Mouse (Mus musculus): ENCODE results near the gene Rfng.
"Not testable (repeated sequence)": the region's sequence is repeated elsewhere in the genome, so short reads cannot be mapped to it uniquely, and the experiment has no call there.

Gene Rfng

DNA sequence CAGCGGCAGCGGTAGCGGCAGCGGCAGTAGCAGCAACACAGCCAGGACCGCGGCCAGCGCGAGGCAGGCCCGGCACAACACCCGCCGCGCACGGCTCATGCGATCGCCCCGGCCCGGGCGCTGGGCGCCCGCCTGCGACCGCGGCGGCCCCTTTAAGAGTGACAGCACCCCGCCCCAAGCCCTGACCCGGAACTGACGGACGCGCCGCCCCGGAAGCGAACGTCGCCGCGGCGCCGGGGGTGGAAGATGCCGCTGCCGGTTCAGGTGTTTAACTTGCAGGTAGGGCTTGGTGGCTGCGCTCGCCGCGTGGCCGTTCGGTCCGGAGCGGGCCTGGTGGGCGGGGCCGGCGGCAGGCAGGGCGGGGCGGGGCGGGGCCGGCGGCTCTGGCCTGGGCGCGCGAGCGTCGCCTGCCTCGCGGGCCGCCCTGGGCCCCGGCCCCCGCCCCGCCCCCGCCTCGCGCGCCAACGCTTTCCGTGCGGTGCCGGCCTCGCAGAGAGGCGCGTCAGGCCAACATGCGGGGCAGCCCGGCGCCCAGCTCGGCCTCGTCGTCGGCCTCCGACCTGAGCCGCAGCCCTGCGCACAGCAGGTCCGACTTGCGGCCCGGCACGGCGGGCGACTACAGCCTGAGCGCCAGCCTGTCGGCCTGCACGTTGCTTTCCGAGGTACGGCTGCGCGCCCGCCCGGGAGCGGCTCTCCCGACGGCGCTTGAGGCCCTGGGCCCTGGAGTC, at the start of gene Rfng, which contains the start of gene Gps1:
Gene Rfng, minus strand, starts transcription at position 144 of the 728 bp plus-strand sequence.
Gene Gps1, plus strand, starts transcription at position 209 of the 728 bp plus-strand sequence.
- peak; percentile 54 for DNase-seq (ENCODE audit: low read depth, low spot score)

GRCm38 (mm10) chr11:120832962-120833361, 49.0 kb upstream of the Rfng start:
- not testable (repeated sequence) for DNase-seq (ENCODE audit: low read depth, low spot score)

GRCm38 (mm10) chr11:120831659-120832440, 47.8 kb upstream of the Rfng start:
- no peak for DNase-seq (ENCODE audit: low read depth, low spot score)

DNA sequence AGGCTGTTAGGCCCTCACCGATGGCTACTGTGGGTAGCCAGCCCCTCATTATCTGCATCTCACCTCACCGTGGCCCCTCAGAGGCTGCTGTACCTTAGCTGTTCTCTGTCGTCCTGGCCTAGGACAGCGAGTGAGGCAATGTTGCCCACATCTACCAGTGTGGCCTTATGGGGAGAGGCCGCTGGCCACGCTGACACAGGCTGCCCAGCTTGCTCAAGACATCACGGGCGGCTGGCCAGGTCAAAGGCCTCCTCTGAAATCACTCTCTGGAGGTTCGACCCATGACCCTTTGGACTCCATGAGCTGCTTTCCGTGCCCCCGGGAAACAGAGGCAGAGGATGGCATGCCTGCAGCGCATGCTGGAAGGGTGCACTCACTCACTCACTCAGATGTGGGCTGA, 46.7 kb upstream of the Rfng start:
- DNase-seq (ENCODE audit: low read depth, low spot score), result no peak

GRCm38 (mm10) chr11:120829757-120830532, 45.9 kb upstream of the Rfng start:
- DNase-seq (ENCODE audit: low read depth, low spot score), result no peak

- DNase-seq (ENCODE audit: low read depth, low spot score), result no peak
These were observed 44.4 kb upstream of the Rfng start for GRCm38 (mm10) chr11:120828416-120828815.

DNA sequence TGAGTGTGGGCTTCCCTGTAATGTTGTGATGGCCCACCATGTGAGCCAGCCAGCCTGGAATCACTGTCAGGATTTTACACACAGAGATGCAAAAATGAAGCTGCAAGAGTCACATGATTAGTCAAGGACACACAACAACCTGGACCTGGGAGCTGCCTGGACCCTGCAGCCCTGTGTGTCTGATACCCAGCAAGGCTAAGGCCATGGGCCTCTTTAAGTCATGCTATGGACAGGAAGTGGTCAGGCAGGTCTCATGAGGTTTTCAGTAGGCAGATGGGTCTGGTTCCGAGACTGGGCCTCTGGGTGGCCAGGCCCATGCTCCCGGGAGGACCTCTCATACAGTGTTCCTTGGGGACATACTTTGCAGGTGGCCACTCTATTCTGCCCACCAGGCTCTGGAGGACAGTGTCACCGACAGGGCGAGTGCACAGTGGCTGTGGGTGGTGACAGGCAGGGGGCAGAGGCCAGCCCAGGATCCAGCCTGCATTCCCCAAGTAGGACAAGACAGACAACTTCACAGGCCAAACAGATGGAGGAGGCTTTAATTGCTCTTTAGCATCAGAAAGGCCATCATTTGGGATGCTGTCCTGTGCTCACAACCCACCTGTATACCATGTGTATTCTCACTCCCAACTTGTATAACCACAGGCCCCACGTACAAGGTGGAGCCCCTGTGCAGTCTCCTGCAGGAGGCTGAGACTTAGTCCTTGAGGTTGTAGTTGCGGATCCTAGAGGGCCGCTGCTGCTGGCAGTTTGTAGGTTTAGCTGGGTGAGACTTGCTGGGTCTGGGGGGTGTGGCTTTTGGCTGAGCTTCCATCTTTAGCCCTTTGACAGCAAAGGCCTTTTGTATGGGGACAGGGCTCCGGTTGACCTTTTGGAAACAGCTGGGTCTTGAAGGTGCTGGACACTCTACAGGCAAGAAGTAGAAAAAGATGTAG, 42.3 kb upstream of the Rfng start:
- DNase-seq (ENCODE audit: low read depth, low spot score), result no peak

GRCm38 (mm10) chr11:120825289-120825863, 41.4 kb upstream of the Rfng start:
- DNase-seq (ENCODE audit: low read depth, low spot score), result no peak

- DNase-seq (ENCODE audit: low read depth, low spot score), result no peak
These were observed 40.8 kb upstream of the Rfng start for GRCm38 (mm10) chr11:120824787-120825288.

DNA sequence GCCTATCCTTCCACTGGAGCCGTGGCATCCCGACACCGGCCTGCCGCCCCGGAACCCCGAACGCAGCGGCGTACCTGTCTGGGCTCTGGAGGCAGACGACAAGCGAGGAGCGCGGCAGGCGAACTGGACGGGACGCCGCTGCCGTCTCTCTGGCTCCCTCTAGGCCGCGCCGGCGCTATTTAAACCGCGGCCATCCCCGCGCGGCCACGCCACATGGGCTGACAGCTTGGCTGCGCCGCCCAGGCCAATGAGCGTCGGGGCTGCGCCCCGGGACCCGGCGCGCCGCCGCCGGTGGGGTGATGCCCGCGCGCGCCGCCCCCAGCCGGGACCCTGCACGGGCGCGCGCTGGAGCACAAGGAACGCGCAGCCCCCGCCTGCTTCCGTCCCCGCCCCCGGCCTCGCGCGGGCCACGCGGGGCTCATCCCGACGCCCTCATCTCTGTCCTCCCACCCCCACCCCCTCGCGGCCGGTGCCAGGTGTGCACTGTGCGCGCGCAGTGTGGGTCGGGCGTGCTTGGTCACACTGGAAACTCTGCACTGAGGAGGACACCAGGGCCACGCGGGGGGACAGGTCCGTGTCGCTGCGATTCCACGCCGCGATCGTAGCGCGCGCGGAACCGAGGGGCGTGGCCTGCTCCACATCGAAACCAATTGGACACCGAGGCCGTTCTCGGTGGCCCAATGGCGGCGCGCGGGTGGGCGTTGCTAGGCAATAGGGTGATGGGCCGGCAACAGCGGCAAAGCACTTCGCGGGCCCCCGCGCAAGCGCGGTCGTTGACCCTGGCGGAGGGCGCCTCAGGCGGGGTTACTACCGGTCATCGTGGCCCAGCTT, 40.2 kb upstream of the Rfng start, which contains the start of gene Fasn:
Gene Fasn, minus strand, starts transcription at position 592 of the 831 bp plus-strand sequence.
- peak; percentile 92 for DNase-seq (ENCODE audit: low read depth, low spot score)

GRCm38 (mm10) chr11:120823551-120823947, 39.5 kb upstream of the Rfng start:
- DNase-seq (ENCODE audit: low read depth, low spot score), result peak; percentile 23

DNA sequence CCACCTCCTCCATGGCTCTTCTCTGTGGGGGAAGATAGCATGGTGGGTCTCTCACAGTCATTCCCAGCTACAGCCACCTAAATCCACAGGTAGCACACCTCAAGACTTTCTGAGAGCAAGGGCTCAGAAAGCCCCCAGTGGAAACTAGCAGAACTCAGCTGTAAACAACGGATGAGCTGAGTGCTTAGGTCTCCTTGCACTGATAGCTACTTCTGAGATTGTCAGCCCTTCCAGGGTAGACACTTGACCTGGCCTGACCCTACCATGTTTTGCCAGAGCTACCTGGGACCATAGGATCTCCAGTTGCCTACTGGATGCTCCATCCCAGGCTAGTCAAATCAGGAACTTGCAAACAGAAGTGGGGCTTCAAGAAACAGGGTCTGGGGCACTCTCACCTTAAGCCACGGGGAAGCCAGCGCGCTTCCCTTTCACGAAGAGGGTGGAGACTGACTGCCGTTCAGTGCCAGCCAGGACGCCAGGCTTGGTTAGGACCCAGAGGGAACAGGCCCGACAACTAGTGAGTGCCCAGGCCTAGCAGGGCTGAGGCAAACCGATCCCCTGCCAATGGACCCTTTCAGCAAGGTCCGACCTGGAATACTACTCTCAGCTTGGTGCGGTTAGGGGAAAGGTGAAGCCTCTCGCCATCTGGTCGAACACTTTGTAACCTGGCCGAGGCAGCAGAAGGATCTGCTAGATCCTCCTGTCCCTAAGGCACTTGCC, 39.0 kb upstream of the Rfng start:
- DNase-seq (ENCODE audit: low read depth, low spot score), result no peak

DNA sequence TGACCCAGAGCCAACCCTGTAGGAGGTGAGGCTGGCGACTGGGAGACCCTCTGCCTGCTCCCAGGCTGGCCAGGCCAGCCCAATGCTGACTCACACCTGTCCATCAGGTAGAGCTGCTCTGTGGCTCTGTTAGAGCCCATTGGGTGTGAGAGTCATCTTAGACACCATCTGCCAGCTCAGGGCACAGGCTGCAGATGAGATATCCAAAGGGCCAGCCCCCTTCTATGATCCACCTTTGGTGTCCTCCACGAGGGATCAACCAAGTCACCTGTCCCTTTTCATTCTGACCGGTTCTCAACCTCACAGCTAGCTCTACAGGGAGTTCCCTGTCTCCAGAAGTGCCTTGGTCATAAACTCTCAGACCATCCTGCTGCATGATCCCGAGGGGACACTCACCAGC, 38.3 kb upstream of the Rfng start:
- DNase-seq (ENCODE audit: low read depth, low spot score), result no peak

DNA sequence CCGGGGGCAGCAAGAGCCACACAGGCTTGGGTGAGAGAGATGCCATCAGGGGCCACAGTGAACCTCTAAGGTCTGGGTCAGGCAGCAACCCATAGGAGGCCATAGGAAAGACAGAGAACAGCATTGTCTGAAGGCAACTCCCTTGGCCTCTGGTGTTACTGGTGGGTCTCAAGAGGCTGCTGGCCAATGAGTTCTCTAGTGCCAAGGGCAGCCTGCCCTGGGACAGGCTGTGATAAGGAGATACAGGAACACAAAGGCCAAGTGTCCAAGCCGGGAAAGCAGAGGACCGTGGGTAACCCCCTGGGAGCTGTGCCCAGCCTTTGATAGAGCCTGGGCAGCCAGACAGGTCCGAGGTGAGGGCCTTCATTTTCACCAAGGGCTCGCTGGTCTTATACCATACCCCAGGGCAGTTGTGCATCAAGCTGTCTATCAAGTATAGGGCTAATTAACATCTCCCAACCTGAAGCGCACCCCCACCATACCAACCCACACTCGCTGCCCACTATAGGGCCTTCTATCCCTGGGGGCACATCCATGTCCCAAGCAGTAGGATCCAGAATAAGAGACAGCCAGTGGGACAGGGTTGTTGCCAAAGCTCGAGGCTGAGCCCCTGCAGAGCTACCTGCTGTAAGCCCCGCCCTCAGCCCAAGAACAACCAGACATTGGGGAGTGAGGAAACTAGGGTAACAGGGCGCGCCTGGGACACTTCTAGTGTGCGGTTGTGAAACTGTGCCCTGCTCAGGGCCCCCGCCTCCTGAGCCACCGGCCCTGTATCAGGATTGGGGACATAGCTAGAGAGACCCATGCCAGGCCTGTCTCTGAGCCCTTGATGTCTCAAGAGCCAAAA, 37.3 kb upstream of the Rfng start:
- no peak for DNase-seq (ENCODE audit: low read depth, low spot score)

DNA sequence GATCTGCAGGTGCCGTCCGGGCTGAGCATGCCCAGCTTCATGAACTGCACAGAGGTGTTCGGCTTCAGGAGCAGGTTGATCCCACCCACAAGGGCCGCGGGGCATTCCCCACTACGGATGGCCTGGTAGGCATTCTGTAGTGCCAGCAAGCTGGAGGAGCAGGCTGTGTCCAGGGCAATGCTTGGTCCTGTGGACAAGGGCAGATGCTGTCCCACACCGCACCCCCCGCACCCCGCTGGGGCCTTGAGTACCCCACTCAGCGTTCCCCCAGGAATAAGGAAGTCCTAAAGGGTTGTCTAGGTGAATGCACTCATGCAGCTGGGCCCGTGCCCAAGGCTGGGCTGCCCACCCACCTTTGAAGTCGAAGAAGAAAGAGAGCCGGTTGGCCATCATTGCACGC, 36.5 kb upstream of the Rfng start:
- no peak for DNase-seq (ENCODE audit: low read depth, low spot score)

DNA sequence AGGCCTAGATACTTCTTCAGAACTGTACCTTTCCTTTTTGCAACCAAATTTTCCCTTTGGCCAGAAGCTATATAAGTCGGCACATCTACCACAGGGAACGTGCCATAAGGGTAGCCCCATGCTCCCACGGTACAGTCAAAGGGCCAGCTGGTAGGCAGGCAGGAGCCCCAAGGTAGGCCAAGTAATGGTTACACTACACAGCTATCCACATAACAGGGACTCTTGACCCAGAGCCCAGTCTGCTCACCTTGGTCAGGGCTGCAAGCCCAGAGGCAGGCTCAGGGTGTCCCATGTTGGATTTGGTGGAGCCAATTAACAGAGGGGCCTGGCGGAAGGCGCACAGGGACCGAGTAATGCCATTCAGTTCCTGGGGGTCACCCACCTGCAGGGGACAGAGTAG, 35.5 kb upstream of the Rfng start:
- no peak for DNase-seq (ENCODE audit: low read depth, low spot score)

DNA sequence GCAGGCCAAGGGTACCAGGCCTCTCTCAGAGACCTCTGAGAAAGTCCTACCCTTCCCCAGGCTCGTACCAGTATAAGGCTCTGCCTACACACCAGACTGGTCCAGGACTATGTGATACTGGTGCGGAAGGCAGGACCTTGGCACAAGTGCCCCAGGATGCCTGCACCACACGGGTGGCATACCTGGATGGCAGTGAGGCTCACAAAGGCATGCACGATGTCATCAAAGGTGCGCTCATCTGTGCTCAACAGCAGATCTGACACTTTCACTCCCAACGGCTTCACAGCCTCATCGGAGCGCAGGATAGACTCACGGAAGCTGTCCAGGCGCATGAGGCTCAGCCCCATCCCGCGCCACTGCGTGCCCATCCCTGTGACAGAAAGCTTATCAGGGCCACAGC, 34.2 kb upstream of the Rfng start:
- DNase-seq (ENCODE audit: low read depth, low spot score), result no peak

GRCm38 (mm10) chr11:120817358-120817757, 33.4 kb upstream of the Rfng start:
- DNase-seq (ENCODE audit: low read depth, low spot score), result no peak

Measured in skeletal muscle tissue, adult 2 months (tissue).